Mouse (Mus musculus) adrenal gland, adult 2 months (tissue): ENCODE measurements at regions not wholly inside any gene's neighbourhood (a gene's known extent, or its start where the extent isn't known, plus 50 kb on each side); places are given as distances from the start of the nearest gene placed in this dataset.

Experiments
- DNase-seq: peaks from one replicate; pipeline ENCODE4 v3.0.0; 2021

DNA sequence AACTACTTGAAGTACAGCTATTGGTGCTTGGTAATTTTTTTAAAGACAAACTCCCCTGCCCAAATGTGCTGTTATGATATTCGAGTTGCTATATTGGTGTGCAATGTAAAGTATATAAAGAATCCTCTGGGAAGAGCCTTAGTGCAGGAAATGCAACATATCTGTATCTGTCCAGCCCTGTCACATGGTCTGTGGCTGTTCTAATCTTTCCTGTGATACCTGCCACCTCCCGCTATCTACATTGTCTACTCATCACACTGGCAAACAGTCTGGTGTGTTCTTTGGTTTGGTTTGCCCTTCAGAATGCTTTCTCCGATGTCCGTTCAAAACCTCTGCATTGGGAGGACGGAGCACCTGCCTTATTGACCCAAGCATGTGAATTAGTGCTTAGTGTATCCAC lies 262.6 kb upstream of the Atp2b1 start:
- no peak for DNase-seq

DNA sequence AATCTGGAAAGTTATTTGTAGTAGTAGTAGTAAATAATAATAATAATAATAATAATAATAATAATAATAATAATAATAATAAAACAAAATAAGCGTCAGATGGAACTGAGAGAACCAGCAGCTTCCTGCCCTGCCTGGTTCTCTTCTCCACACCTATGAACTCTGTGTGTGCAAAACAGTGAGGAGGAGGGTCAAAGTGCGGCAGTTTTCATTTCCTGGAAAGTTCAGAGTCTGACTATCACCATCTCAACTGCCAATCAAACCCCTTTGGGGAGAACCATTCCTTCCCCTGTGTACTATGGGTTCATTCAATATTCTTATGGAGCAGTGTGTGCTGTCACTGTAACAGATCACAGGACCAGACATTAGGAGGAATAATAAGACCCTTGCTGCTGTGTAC lies 262.1 kb upstream of the Atp2b1 start:
- no peak for DNase-seq

DNA sequence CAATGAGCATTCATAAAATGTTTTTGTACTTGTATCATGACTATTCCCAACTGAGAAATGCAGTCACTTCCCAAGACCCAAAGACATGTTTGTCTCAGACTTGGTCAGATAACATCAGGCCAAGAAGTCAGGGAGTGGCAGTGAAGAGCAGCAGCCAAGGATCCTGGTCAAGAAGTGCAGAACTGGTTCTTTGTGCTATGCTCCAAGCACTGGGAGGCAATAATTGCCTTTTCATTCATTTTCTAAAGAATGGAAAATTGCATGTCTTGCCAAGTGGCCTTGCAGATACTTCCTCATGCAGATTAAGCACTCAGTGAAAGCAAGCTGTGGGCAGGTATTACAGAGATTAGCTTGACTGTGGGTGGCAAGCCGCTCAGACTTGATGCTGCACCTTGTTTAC lies 253.5 kb upstream of the Atp2b1 start:
- no peak for DNase-seq

DNA sequence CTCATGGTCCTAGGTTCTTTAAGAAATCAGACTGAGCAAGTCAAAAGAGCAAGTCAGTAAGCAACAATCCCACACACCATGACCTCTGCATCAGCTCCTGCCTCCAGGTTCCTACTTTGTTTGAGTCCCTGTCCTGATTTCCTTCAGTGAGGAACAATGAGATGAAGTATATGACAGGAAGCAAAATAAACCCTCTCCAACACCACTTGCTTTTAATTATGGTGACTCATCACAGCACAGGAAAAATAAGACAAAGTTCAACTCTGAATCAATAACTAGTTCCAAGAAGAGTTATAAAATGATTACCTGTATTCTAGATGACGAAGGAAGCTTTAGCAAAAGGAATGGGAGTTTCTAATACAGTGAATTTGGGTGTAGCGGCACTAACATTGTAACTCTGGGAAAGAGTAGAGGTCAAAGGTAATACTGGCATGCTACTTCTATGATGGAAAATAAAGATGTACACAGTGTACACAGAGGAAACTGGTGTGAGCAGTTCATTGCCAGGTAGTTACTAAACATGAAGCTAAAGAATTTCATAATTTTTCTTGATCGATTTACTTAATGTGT lies 248.2 kb upstream of the Atp2b1 start:
- no peak for DNase-seq

DNA sequence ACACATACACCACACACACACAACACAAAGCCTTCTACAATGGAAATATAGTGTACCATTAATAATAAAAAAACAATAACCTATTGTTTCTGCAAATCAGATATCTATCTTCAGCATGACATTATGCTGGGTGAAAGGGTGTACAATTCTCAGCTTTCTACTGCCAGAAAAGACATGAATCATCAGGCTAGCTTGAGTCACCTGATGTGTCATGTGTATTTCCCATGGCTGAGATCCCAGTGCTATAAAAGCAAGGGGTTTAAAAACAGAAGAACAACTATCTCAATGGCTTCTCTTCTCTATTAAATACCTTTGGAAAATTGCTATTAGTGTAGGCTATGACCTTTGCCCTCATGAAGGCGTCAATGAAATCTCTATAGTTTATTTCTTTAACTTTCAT lies 246.5 kb upstream of the Atp2b1 start:
- DNase-seq: peak; percentile 30

DNA sequence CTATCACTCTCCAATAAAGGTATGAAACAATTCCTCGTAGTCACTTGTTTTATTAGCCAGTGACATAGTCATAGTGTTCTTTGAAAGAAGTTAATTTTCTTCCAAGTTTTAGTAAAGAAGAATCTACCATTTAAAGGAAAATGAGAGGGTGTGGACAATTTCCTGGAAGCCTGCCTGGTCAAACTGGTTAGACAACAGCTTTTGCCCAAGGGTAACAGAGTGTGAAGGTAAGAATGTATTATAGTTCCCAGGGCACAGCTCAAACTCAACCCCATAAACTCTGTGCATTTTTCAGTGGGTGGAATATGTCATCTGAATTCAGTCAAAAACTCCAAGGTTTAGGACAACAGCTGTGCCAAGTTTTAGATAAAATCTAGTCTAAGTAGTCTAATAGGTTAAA lies 240.1 kb upstream of the Atp2b1 start:
- no peak for DNase-seq

DNA sequence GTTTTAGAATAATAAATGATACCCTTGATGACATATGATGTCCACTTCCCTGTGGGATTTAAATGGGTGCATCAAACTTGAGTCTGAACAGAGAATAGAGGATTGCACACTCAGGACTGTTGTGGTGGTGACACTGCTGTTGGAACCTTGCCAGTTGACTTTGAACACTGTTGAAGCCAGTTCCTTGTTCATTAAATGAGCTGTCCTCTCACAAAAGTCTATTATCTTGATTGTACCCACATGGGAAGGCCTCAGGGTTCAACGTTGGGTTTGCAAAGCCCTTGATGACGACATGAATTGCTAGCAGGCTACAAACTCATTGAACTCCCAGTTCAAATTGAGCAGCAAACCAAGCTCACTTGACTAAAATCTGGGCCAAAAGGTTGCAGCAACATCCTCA lies 237.3 kb upstream of the Atp2b1 start:
- DNase-seq: no peak

DNA sequence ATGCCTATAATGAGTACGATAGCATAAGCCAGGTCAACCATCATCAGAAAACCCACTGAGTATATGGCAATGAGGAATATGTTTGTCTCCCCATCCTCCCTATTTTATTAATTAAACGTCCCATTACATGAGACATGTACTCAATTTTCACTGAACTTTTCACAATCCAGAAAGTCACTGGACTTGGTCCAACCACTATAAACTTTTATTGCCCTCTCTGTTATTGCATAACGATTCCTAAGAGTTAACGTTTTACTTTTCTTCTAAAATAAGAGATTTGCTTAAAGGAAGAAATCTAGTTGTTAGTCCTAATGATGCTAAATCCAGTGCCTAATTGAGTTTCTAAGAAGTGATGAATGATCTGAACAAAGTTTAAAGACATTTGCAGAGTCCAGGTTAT lies 236.0 kb upstream of the Atp2b1 start:
- no peak for DNase-seq

DNA sequence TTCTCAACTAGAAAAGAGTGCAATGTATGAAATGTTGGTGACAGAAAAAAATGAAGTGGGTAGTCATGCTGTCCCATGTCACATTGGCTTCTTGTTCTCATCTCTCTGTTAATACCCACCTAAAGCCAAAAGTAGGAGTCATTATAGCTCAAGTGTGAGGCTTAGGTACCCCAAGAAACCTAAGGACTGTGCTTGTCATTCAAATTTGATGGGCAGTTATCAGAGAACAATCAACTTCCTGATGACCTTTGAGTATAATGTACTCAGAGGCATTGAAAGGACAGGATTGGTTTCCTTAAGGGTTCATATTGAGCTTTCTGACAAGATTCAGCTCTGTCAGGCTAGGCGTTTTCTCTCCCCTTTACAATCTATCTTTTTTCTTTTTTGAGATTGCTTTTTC lies 231.8 kb upstream of the Atp2b1 start:
- DNase-seq: no peak

DNA sequence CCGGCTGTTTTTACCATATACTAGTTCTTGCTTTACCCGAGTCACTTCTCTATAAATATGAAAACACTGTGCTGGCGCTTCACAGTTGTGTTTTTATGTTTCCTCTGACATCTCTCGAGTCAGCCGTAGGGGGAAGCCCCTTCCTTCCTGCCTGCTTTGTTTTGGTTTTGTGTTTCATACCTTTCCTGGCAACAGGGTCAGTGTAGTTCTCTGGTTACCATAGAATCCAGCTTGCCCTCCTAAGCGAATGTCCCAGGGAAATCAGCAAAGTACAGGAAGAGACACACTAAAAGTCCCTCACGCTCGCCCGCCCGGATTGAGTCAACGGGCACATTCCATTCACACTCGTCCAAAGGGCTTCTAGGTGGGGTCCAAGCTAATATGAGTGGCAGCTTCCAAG lies 230.0 kb upstream of the Atp2b1 start:
- no peak for DNase-seq

DNA sequence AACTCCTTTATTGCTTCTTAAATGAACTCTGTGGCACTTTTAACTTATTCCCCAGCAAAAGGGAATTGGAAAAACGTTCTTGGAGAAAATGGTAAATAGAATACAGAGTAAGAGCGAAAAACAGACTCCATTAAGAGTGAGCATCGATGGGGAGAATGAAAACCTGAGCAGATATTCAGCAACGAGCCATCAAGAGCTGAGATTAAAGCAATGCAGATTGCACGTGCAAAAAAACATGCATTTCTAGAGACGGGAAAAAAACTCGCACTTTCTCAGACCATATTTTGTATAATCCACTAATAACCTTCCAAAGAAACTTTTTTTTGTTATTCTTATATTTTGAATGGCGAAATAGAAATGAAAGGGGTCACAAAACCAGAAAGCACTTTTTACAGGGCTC lies 229.5 kb upstream of the Atp2b1 start:
- DNase-seq: no peak

DNA sequence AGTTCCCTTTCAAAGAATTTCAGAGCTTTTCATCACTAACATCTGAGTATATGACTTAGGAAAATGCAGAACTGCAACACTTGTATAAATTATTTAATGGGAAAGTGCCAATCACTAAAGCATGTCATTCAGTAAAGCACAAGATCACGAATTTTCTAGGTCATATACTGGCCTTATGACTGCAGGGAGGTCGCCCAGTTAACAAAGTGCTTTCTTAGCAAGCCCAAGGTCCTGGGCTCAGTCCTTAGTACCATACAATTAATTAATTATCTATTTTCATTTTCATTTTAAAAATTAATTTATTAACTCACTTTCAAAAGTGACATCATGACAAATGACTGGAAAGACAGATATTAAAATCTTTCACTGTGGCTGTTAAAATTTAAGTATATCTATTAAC lies 228.5 kb upstream of the Atp2b1 start:
- DNase-seq: no peak

DNA sequence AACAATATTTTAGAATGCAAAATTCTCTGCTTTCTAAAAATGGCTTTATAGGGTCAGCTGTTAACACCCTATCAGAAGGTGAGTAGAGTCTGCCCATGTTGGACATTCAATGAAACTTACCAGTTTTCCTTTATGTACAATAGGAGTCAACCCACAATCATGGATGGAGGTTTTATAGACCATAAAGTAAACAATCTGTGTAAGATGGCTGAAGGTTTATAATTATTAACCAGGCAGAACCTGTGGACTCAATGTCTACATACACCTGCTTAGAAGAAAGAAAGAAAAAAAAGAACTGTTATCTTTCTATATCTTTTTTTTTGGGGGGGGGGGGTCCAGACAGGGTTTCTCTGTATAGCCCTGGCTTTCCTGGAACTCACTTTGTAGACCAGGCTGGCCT lies 227.8 kb upstream of the Atp2b1 start:
- DNase-seq: no peak

DNA sequence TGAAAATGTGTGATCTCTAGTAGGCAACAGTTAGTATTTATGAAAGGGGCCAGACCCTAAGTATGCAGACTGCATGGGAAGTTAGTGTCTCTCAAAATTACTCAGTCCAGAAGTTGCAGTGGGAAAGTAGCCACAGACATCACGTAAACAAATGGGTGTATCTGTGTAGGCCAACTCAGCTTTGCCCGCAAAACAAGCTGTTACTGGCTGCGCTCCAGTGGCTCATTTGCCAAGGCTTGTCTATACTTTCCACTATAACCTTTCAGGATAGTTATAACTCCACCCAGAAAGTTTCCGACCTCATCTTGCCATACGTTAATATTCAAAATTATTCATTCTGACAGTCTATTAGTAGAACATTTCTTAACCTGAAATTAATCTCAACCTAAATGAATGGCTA lies 222.4 kb upstream of the Atp2b1 start:
- DNase-seq: no peak

DNA sequence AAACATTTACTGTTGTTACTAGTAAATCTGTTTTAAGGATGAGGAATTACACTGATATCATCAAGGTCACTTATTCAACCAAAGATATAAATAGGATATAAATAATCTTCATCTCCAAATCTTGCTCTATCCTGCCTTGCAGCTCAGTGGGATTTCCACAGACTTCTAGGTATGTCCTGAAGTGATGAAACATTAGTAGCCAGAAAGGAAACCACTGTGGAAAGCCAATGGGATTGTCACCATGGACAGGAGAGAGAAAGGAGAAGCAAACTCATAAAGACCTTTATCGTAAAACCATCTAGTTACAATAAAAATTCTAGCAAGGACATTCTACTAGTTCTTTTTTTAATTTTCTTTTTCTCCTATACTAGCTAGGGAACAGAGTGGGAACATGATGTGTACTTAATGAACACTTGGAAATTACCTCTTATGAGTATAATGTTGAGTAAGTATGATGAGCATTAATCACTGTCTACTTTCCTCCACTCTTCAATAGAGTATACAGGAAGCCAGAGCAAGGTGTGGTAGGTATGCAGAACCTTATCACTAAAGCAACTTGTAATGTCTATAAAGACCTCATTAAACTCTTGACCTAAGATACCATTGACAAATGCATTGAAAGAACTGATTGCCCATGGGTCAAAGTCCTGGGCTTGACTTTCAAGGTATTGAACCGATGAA lies 219.4 kb upstream of the Atp2b1 start:
- no peak for DNase-seq

DNA sequence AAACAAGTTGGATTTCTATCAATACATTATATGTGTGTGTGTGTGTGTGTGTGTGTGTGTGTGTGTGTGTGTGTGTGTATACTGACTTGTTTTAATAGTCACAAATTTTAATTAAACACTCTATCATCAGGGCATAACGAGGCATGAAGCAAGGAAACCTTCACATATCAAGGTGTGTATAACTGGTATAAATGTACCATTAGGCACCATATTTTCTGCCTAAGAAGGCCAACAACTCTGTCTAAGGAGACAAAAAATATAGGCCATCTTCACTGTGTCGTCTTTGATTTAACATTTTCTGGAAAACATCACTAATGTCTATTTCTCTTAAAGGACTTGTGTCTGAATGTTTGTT lies 218.9 kb upstream of the Atp2b1 start:
- no peak for DNase-seq

DNA sequence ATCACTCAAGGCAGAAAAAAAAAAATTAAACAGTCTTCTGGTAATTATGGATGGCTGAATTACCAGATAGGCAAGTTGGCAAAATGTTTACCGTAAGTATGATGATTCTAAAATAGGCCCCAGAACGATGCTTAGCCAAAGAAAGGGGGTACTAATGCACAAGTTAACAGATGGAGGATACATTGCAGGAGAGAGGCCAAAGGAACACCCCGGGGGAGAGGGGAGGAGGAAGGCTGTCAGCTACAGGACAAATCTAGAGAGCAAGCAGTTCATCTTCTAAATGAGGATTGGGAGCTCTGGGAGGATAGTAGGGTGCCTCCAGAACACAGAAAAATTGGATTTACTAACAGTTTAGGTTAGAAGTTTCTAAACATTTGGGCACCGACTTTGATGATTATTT lies 216.3 kb upstream of the Atp2b1 start:
- DNase-seq: no peak

DNA sequence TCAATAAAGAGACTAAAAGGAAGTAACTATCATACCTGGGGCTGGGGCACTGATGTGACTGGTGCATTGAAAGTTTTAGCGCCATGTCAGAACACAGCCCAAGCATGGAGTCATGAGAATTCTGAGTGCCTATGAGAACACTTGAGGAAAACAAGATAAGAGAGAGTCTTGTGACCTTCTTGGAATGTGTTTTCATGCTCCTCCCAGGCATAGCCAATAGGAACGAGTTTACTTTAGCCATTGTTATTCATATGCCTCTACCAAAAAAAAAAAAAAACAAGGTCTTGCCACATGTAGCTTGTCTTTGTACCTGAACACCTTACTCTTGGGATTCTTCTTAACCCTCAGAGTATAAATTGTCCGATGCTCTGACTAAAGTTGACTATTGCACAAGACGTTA lies 214.6 kb upstream of the Atp2b1 start:
- DNase-seq: no peak

DNA sequence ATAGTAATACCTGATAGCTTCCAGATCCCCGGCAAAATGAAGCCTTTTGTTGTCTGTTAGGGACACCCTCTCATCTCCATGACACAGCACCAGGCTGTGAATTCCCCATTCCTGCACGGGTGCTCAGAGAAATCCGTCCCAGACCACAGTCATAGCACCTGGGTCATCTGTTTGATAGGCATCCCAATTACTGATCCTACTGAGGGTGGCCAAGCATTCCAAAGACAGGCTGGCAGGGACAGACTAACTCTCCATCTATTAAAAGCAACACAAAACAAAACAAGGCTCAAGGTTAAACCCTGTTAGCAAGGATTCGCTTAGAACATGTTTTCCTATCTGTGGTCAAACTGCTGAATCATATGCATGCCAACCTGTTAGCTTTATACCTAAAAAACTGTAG lies 213.8 kb upstream of the Atp2b1 start:
- DNase-seq: no peak

DNA sequence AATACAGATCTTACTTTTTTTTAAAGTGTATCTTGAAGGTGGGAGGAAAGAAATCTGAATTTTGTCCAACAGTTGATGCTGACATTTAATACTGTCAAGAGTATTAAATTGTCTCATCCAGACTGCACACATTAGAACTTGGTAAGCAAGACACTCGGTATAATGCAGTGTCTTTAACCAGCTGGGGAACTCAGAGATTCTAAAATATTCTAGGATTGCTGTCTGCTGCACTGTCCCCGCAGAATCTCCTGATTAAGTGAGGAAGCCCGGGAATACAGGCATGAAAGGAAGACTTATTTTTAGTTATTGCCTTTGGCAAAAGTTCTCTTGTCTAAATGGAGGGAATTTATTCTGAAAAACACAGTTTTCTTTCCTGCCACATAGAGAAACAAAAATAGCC lies 212.9 kb upstream of the Atp2b1 start:
- no peak for DNase-seq

DNA sequence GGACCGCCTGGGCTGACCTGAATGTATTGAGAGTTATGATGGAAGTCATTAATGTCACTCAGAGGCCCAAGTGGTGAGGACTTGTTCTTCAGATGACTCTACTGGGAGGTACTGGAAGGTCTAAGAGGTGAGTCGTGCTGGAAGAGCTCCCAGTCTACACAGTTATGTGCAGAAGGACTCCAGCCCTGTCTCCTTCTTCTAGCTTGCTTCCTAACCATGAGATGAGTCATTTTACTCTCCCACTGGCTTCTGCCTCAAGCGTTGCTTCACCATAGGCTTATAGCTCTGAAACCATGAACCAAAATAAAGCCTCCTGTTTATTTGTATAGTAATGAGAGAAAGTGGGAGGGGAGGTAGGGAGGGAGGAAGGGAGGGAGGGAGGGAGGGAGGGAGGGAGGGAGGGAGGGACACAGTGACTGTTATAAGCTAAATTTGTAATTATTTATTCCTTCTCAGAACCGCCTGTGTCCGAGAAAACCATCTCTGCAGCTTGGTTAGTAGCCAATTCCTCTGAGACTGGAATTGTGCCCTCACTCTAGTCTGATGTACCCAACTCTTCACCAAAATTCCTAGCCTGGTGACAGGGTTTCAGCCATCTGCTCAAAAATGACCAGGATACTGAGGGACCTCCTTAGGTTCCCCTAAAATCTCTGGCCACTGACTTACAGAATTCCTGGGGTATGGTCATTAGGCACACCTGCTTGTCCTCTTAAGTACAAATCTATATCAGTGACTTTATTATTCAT lies 211.6 kb upstream of the Atp2b1 start:
- DNase-seq: no peak

DNA sequence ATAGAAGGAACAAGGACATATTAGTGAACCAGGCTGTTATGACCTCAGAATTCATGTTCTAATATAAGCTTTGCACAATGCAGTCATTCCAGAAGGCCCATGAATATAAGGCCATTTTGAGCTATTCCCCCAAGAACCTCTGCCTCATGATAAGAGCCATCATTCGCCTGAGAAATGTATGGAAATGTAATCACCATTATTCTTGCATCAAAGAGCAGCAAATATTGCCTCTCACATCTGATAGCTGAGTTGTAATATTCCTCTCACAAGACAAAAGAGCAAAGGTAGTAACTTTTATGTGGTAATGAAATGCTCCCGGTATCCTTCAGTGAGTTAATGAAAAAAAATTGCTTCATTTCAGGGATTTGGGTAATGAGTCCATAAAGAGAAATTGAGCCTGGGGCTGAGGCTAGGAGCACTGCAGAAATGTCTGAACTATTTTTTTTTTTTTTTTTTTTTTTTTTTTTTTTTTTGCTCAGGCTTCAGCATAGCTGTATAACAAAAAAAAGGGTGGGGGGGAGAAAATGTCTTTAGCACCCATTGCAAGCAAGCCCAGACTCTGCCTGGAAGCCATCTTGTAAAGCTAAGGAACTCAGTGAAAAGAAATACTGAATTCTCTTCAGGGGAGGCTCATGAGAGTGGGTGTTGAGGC lies 210.4 kb upstream of the Atp2b1 start:
- DNase-seq: no peak

DNA sequence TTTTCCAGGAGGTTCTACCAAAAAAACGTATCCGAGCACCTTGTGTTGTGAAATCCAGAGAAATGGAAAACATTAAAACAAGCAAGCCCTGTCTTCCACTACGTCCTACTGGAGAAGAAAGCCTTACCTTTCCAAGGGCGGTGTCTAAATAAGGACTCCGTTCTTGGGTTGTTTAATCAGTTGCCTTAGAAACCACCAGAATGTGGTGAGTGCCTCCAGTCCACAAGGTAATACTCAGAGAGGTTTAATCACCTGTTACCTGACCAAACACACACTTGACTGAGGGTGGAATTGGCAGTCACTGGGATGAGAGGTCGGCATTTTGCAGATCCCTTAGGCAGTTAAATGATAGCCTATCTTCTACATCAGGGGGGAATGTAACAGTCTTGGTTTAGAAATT lies 209.6 kb upstream of the Atp2b1 start:
- DNase-seq: no peak

DNA sequence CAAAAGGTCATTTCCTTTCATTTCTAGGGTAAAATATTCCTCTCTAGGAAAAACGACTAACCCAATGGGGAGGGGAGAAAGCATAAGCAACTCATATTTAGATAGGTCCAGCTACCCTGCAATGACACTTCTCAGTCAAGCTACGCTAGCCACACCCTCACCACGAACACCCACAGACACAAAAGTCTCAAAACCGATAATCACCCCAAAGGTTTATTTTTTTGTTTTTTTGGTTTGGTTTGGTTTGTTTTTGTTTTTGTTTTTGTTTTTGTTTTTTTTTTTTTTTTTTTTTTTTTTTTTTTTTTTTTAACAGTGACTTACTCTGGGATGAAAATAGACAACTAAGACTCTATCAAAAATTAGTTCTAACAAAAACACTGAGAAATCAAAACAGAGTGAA lies 196.3 kb upstream of the Atp2b1 start:
- no peak for DNase-seq
